Mouse (Mus musculus) liver, postnatal 0 days (tissue): Measurements from ENCODE around the gene Cda. TPM values are rescaled to one million over a fixed set of nuclear protein-coding genes. Genes with fewer than 3 reads are reported as not detected.
A peak's percentile ranks its signal among the peaks of the same experiment; 100 is the strongest.

Experiments
- ATAC-seq: fragments of 200-750 bp; cut with Nextera tagmentation; 2 replicates; pipeline ENCODE4 v1.8.0; 2017; ENCODE audit warnings: mild to moderate bottlenecking, moderate library complexity
- DNase-seq: peaks from one replicate; pipeline ENCODE4 v3.0.0-alpha.2; 2016
- H3K27ac ChIP-seq: fragments of 300-500 bp; sonication (generic); 2 replicates; pipeline ENCODE4 v1.5.1; 2014; ENCODE audit warnings: antibody characterized with exemption, moderate library complexity, mild to moderate bottlenecking, low read depth
- H3K27me3 ChIP-seq: fragments of 300-500 bp; sonication (generic); 2 replicates; pipeline ENCODE4 v1.6.1; 2014; ENCODE audit warnings: low read length, control low read depth, mixed read lengths; ENCODE audit not compliant: insufficient read depth
- H3K36me3 ChIP-seq: fragments of 300-500 bp; sonication (generic); replicated peaks from 2 replicates; pipeline ENCODE4 v1.6.1; 2014; ENCODE audit warnings: mild to moderate bottlenecking, control low read depth, low read length, moderate library complexity, mixed read lengths; ENCODE audit not compliant: insufficient read depth
- H3K4me1 ChIP-seq: fragments of 300-500 bp; sonication (generic); 2 replicates; pipeline ENCODE4 v1.6.1; 2014; ENCODE audit warnings: antibody characterized with exemption, mild to moderate bottlenecking, control low read depth; ENCODE audit not compliant: insufficient read depth
- H3K4me2 ChIP-seq: fragments of 300-500 bp; sonication (generic); 2 replicates; pipeline ENCODE4 v1.6.1; 2014; ENCODE audit warnings: low read depth, mild to moderate bottlenecking, low read length, moderate library complexity, mixed read lengths
- H3K4me3 ChIP-seq: fragments of 300-500 bp; sonication (generic); 2 replicates; pipeline ENCODE4 v1.5.1; 2014; ENCODE audit warnings: low read depth, low read length
- H3K9ac ChIP-seq: fragments of 300-500 bp; sonication (generic); replicated peaks from 2 replicates; pipeline ENCODE4 v1.6.1; 2014; ENCODE audit warnings: mild to moderate bottlenecking, moderate library complexity
- H3K9me3 ChIP-seq: fragments of 300-500 bp; sonication (generic); 2 replicates; pipeline ENCODE4 v1.6.1; 2016; ENCODE audit warnings: mild to moderate bottlenecking, control low read depth, low read length, mixed read lengths
- CTCF ChIP-seq: sonication (generic); IDR thresholded peaks from 2 replicates; pipeline ENCODE4 v1.5.1; 2016; ENCODE audit warnings: antibody characterized with exemption, low read depth
- EP300 ChIP-seq: IDR thresholded peaks from 2 replicates; pipeline ENCODE4 v1.6.1; 2016; ENCODE audit warnings: antibody characterized with exemption, low read depth, mild to moderate bottlenecking
- WGBS: fragments of 180-500 bp; shearing (Covaris S2); extraction: QIAGEN DNeasy Blood & Tissue Kit; methylation state at CpG from one replicate; pipeline ENCODE4 v1.1.7; 2014; ENCODE audit not compliant: insufficient replicate concordance; 5-methylcytosine and 5-hydroxymethylcytosine counted together
- polyA plus RNA-seq: library from polyadenylated mRNA; unstranded; fragments of >200 nt; fragmentation: Nextera tagmentation; extraction: Ambion mirVana; gene quantifications from 2 replicates; pipeline ENCODE4 v1.2.1, GENCODE M21; 2015

Cda gene
- polyA plus RNA-seq, 1 experiment from 2014 or later: 17.7 TPM

DNA sequence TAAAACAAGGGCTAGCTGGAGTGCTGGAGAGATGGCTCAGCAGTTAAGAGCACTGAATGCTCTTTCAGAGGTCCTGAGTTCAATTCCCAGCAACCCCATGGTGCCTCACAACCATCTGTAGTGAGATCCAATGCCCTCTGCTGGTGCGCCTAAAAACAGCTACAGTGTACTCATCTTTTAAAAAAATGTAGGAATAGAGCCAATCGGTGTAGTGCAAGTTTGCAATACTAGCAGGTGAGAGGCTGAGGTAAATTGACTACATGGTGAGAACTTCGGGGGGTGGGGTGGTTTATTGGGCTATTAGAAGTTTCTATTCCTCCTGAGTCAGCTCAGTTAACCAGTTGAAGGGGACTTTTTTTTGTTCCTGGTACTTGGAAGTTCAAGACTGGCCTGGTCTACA lies 7.3 kb upstream of the Cda start:
- DNase-seq (no peak), ATAC-seq (no peak)
- no peak for TF ChIP-seq CTCF
- TF ChIP-seq EP300: no peak
- Histone ChIP-seq H3K4me2 (no peak overlapping the region), H3K4me1 (no peaks in the 10 kb centered on the region), H3K9me3 (no peaks in the 10 kb centered on the region), H3K36me3 (no peaks in the 10 kb centered on the region), H3K27ac (no peak overlapping the region), H3K4me3 (no peak overlapping the region), H3K27me3 (no peaks in the 10 kb centered on the region), H3K9ac (no peak overlapping the region)
- 76% methylated on average over 3 of the region's 3 CpGs for WGBS

DNA sequence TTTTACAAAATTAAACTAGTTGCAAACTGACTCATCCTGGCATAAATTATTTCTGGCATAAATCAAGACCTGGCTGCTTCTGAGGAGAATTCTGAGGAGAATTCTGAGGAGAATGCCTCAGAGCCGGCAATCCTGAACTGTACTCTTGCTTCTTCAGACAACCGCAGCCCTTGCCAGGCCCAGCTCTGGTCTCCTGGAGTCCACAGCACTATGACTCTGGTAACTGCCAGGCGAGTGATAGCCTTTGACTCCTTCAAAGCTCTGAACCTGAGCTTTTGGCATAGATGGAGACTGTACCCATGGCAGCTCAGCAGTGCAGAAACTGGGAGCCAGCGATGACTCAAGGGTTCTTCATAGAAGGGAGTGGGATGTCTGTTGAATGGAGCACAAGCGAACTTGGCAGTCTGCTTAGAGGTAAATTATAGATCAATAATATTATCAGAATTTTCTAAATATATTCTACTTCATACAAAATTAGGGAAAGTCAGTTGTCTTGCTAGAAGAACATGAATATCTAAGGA lies 3.3 kb upstream of the Cda start:
- Histone ChIP-seq H3K4me2 (no peak overlapping the region), H3K36me3 (no peaks in the 10 kb centered on the region), H3K4me3 (no peak overlapping the region), H3K27me3 (no peaks in the 10 kb centered on the region), H3K4me1 (peaks cover 5% of the 10 kb centered on the region; the same call in 1 of the 2 replicates), H3K9ac (no peak overlapping the region), H3K9me3 (no peaks in the 10 kb centered on the region), H3K27ac (no peak overlapping the region)
- 80% methylated on average over 5 of the region's 5 CpGs for WGBS
- ATAC-seq: no peak
- DNase-seq: no peak
- TF ChIP-seq EP300: no peak
- no peak for TF ChIP-seq CTCF

DNA sequence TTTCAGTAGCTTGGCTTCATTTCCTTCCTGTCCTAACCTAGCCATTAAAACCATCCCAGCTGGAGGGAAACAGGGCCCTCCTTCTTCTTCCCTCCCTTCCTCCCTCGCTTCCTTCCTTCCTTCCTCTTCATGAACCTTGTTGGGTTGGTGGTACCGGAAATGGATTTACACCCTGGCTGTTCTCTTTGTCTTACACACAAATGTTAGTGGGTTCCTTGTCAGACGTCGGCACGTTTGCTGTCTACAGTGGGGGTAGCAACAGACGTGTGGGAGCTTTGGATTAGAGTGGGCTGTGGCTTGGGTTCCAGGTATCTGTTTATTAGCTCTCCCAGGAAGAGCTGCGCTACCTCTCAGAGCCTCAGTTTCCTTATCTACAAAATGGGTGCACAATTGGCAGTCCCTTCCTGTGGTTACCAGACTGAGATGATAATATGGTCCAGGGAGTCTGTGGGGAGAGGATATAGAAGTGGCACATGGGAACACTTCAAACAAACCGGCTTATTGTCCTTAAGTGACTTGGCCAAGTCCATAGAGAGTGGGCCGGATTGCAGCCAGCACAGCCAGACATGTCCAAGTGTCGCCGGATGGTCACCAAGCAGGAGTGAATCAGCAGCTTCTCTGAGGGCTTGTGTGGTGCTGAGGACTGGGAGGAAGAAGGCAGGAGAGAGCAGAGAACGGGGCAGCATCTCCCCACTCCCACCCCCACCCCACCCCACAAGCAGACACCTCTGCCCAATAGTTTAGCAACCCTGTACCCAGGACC lies 887 bp upstream of the Cda start:
- no peak for DNase-seq
- H3K4me3 ChIP-seq: no peak overlapping the region; the same call in 1 of the 2 replicates
- no peaks in the 10 kb centered on the region for H3K27me3 ChIP-seq
- no peak for TF ChIP-seq EP300
- TF ChIP-seq CTCF: no peak
- 47% methylated on average over 12 of the region's 12 CpGs for WGBS
- H3K9me3 ChIP-seq: no peaks in the 10 kb centered on the region
- H3K4me1 ChIP-seq: peaks cover 5% of the 10 kb centered on the region; the same call in 1 of the 2 replicates
- H3K27ac ChIP-seq: no peak overlapping the region
- H3K4me2 ChIP-seq: peak overlapping the region; percentile 66; the same call in 1 of the 2 replicates
- no peaks in the 10 kb centered on the region for H3K36me3 ChIP-seq
- ATAC-seq: no peak
- H3K9ac ChIP-seq: no peak overlapping the region

DNA sequence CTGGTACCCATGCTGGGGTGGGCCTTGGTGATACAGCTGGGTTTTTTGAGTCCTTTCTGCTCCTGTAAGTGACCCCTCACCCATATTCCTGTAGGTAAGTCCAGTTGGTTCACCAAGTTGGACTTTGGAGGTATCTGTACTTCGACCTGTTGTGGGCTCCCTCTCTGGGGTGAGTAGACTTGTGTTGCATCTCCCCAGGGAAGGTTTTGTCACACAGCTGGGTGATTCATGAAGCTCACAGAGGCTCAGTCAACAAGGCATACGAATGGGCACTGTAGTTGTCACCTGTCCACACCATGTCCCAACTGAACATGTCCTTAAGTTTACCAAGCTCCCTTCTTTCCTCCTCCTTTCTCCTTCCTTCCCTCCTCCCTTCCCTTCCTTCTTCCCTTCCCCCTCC lies 1.2 kb downstream of the Cda start:
- H3K4me2 ChIP-seq: peak overlapping the region; percentile 66
- ATAC-seq (peak; percentile 83), DNase-seq (peak; percentile 34)
- no peaks in the 10 kb centered on the region for H3K27me3 ChIP-seq
- H3K4me3 ChIP-seq: no peak overlapping the region
- TF ChIP-seq CTCF (no peak), EP300 (peak; percentile 74)
- H3K9me3 ChIP-seq: no peaks in the 10 kb centered on the region
- 50% methylated on average over 2 of the region's 2 CpGs for WGBS
- no peak overlapping the region for H3K9ac ChIP-seq
- H3K4me1 ChIP-seq: peaks cover 5% of the 10 kb centered on the region; the same call in 1 of the 2 replicates
- H3K36me3 ChIP-seq: no peaks in the 10 kb centered on the region
- peak overlapping the region; percentile 72 for H3K27ac ChIP-seq

DNA sequence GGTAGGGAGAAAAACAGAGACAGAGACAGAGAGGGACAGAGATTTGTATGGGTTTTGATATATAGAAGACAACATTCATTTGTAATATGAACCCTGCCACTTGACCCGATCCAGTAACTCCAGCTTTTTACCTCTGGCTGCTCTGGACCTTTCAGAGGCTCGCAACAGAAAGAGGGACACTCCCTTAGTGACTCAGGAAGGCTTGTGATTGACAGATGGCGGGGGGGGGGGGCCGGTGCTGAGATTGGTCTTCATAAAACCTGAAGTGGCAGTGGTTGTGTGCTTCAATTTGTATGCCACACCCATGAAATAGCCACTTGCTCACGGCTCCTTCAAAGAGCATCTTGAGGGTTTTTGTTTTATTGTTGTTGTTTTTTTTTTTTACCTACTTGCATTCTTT lies 4.3 kb downstream of the Cda start:
- ATAC-seq: no peak
- no peak for DNase-seq
- Histone ChIP-seq H3K4me2 (no peak overlapping the region), H3K36me3 (no peaks in the 10 kb centered on the region), H3K9me3 (no peaks in the 10 kb centered on the region), H3K27ac (no peak overlapping the region), H3K27me3 (no peaks in the 10 kb centered on the region), H3K9ac (no peak overlapping the region), H3K4me3 (no peak overlapping the region), H3K4me1 (peaks cover 5% of the 10 kb centered on the region; the same call in 1 of the 2 replicates)
- TF ChIP-seq CTCF (no peak), EP300 (no peak)
- 65% methylated on average over 5 of the region's 5 CpGs for WGBS

DNA sequence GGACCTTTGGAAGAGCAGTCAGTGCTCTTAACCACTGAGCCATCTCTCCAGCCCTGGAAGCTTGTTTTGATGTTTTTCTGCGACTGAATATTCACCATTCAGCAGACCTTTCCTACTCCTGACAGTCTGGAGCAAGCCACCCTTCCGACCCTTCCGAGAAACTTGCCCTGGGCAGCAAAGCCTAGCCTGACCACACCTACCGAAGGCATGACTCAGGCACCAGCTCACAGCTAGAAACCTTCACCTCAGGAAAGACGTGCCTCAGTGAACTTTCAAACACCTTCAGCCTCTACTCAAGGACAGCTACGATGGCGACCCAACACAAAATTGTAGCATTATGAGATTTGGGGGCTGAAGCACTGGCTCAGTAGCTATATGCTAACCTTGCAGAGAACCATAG lies 4.9 kb downstream of the Cda start:
- TF ChIP-seq CTCF (no peak), EP300 (no peak)
- 75% methylated on average over 7 of the region's 7 CpGs for WGBS
- Histone ChIP-seq H3K9me3 (no peaks in the 10 kb centered on the region), H3K27ac (no peak overlapping the region), H3K36me3 (no peaks in the 10 kb centered on the region), H3K4me2 (no peak overlapping the region), H3K4me1 (peaks cover under 1% of the 10 kb centered on the region; the same call in 1 of the 2 replicates), H3K27me3 (no peaks in the 10 kb centered on the region), H3K9ac (no peak overlapping the region), H3K4me3 (no peak overlapping the region)
- ATAC-seq (no peak), DNase-seq (no peak)
